Mouse (Mus musculus): ENCODE data around the gene Rpl23a. TPM values are rescaled to one million over a fixed set of nuclear protein-coding genes. Genes with fewer than 3 reads are reported as not detected.
"Not testable (repeated sequence)": the region's sequence is repeated elsewhere in the genome, so short reads cannot be mapped to it uniquely, and the experiment has no call there.

Gene Rpl23a
- polyA plus RNA-seq, 1 experiment from 2014 or later, result 743 TPM

GRCm38 (mm10) chr11:78202372-78202771 lies 19.0 kb upstream of the Rpl23a start:
- H3K27ac ChIP-seq (replicated peaks), result no peak overlapping the region
- H3K27me3 ChIP-seq, result no peaks in the 10 kb centered on the region
- no peak for ATAC-seq (ENCODE audit: low FRiP score, low read depth)
- WGBS, result 95% methylated on average over 3 of the region's 3 CpGs
- no peak overlapping the region for H3K9ac ChIP-seq
- peaks cover 24% of the 10 kb centered on the region for H3K36me3 ChIP-seq
- H3K4me3 ChIP-seq, result no peak overlapping the region
- no peaks in the 10 kb centered on the region for H3K4me1 ChIP-seq (replicated peaks)
- no peak overlapping the region for H3K4me2 ChIP-seq
- H3K9me3 ChIP-seq, result no peaks in the 10 kb centered on the region

- WGBS, result 62% methylated on average over 23 of the region's 23 CpGs
- no peaks in the 10 kb centered on the region for H3K9me3 ChIP-seq
- peaks cover 26% of the 10 kb centered on the region for H3K36me3 ChIP-seq
- H3K4me3 ChIP-seq, result peak overlapping the region; percentile 31
- peaks cover 12% of the 10 kb centered on the region for H3K4me1 ChIP-seq (replicated peaks)
- ATAC-seq (ENCODE audit: low FRiP score, low read depth), result no peak
- H3K27me3 ChIP-seq, result no peaks in the 10 kb centered on the region
- no peak overlapping the region for H3K9ac ChIP-seq
- no peak overlapping the region for H3K27ac ChIP-seq (replicated peaks)
- H3K4me2 ChIP-seq, result peak overlapping the region; percentile 49
Measured at GRCm38 (mm10) chr11:78195101-78195863, 11.9 kb upstream of the Rpl23a start.

- Histone ChIP-seq H3K36me3 (peaks cover 26% of the 10 kb centered on the region), H3K27ac (replicated peaks) (no peak overlapping the region), H3K27me3 (no peaks in the 10 kb centered on the region), H3K9ac (no peak overlapping the region), H3K4me3 (peak overlapping the region; percentile 31), H3K4me1 (replicated peaks) (peaks cover 19% of the 10 kb centered on the region), H3K9me3 (no peaks in the 10 kb centered on the region), H3K4me2 (peak overlapping the region; percentile 49)
- peak; percentile 53 for ATAC-seq (ENCODE audit: low FRiP score, low read depth)
- WGBS, result 3% methylated on average over 30 of the region's 30 CpGs
Measured at GRCm38 (mm10) chr11:78194411-78195100, 11.2 kb upstream of the Rpl23a start.

DNA sequence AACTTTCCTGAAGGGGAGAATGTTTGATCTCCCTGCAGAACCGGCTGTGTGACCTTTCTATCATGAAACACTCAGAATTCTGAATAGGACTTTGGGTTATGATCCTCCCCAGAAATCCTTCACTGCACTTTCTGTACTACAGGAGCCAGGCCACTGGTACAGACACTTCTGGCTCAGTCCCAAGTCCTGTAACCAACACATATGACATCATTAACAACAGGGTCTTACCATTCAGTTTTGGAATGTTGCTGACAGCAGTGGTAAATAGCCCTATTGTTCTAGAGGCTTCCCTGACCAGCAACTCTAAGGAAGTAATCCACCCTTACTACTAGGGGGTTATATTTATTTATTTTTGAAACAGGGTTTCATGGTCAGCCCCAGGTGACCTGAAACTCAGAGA lies 9.7 kb upstream of the Rpl23a start, which contains the start of gene Proca1:
TSS of gene Proca1 (plus strand) at position 280 of the 400 bp plus-strand sequence.
- H3K9me3 ChIP-seq, result no peaks in the 10 kb centered on the region
- H3K27ac ChIP-seq (replicated peaks), result no peak within 1 kb of the TSS
- 92% methylated on average over 1 of the region's 1 CpGs for whole genome bisulfite sequencing
- no peak for ATAC-seq (ENCODE audit: low FRiP score, low read depth)
- no peak within 1 kb of the TSS for H3K4me3 ChIP-seq
- H3K36me3 ChIP-seq, result peaks cover 26% of the 10 kb centered on the region
- H3K4me1 ChIP-seq (replicated peaks), result peaks cover 24% of the 10 kb centered on the region
- peak within 1 kb of the TSS; percentile 49 for H3K4me2 ChIP-seq
- H3K9ac ChIP-seq, result no peak within 1 kb of the TSS
- no peaks in the 10 kb centered on the region for H3K27me3 ChIP-seq

DNA sequence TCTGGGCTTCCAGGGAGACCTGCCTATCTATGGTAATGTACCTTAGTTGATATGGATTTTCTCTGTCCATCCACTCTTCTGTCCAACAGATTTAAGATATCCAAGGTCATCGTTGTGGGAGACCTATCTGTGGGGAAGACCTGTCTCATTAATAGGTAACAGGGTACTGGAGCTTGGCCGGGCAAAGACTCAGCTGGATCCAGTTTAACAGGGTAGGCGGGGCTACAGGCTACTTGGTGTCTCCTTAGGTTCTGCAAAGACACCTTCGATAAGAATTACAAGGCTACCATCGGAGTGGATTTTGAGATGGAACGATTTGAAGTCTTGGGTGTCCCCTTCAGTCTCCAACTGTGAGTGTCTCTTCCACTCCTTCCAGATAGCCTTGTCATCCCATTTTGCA lies 6.7 kb upstream of the Rpl23a start:
- H3K9ac ChIP-seq, result peak overlapping the region; percentile 72; the same call in 1 of the 2 replicates
- H3K36me3 ChIP-seq, result peaks cover 26% of the 10 kb centered on the region
- H3K9me3 ChIP-seq, result no peaks in the 10 kb centered on the region
- no peaks in the 10 kb centered on the region for H3K27me3 ChIP-seq
- peak overlapping the region; percentile 73 for H3K4me2 ChIP-seq
- 69% methylated on average over 6 of the region's 6 CpGs for WGBS
- peaks cover 31% of the 10 kb centered on the region for H3K4me1 ChIP-seq (replicated peaks)
- ATAC-seq (ENCODE audit: low FRiP score, low read depth), result no peak
- peak overlapping the region; percentile 66 for H3K4me3 ChIP-seq
- H3K27ac ChIP-seq (replicated peaks), result peak overlapping the region; percentile 88

DNA sequence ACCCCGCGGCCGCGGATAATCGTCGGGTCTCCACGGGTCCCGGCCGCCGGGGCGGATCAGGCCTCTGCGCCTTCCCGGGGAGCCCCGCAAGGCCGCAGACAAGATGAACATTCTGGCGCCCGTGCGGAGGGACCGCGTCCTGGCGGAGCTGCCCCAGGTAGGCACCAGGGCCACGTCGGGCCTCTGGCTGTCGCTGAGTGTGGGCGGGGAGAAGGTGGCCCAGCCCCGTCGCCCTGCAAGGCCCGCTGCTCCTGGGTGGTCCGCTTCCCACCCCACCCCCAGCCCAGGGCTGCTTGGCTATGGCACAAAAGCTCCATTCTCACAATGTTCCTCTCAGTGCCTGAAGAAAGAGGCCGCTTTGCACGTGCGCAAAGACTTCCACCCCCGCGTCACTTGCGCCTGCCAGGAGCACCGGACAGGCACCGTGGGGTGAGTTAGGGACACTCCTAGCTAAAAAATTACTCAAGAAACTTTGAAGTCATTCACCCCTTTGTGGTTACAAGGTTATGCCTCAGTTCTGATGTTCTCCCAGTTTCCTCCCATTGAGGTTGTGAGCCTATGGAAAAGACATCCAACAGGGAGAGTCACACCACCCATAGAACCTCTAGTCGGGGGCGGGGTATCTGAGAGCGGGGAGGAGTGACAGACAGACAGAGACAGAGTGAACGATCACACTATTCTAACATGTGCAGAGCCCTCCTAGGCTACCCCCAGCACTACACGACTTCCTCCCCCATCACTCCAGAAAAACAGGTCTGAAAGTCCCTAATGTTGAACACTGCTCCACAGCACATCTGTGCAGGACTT lies 6.1 kb upstream of the Rpl23a start:
- under 1% methylated on average over 42 of the region's 42 CpGs for WGBS
- Histone ChIP-seq H3K4me2 (peak overlapping the region; percentile 73), H3K4me1 (replicated peaks) (peaks cover 25% of the 10 kb centered on the region), H3K4me3 (peak overlapping the region; percentile 66), H3K36me3 (peaks cover 26% of the 10 kb centered on the region), H3K9ac (peak overlapping the region; percentile 72), H3K27me3 (no peaks in the 10 kb centered on the region), H3K27ac (replicated peaks) (peak overlapping the region; percentile 88), H3K9me3 (no peaks in the 10 kb centered on the region)
- peak; percentile 77 for ATAC-seq (ENCODE audit: low FRiP score, low read depth)

- Histone ChIP-seq H3K27ac (replicated peaks) (peak within 1 kb of the TSS; percentile 88), H3K27me3 (no peaks in the 10 kb centered on the region), H3K4me3 (peak within 1 kb of the TSS; percentile 66), H3K9me3 (no peaks in the 10 kb centered on the region), H3K9ac (peak within 1 kb of the TSS; percentile 72), H3K4me2 (peak within 1 kb of the TSS; percentile 73), H3K36me3 (peaks cover 24% of the 10 kb centered on the region), H3K4me1 (replicated peaks) (peaks cover 27% of the 10 kb centered on the region)
- under 1% methylated on average over 75 of the region's 80 CpGs for WGBS
- peak; percentile 78 for ATAC-seq (ENCODE audit: low FRiP score, low read depth)
Measured at GRCm38 (mm10) chr11:78188331-78189233, 5.2 kb upstream of the Rpl23a start, which contains the start of gene Rab34. Gene Rab34 (plus strand): TSS chr11:78188430.

GRCm38 (mm10) chr11:78184702-78185101 lies 1.3 kb upstream of the Rpl23a start:
- WGBS, result 97% methylated on average over 6 of the region's 6 CpGs
- H3K9me3 ChIP-seq; H3K27me3 ChIP-seq; ATAC-seq (ENCODE audit: low FRiP score, low read depth); H3K9ac ChIP-seq; H3K27ac ChIP-seq (replicated peaks); H3K4me3 ChIP-seq; H3K4me2 ChIP-seq: not testable (repeated sequence)
- peaks cover 24% of the 10 kb centered on the region for H3K36me3 ChIP-seq
- peaks cover 45% of the 10 kb centered on the region for H3K4me1 ChIP-seq (replicated peaks)

DNA sequence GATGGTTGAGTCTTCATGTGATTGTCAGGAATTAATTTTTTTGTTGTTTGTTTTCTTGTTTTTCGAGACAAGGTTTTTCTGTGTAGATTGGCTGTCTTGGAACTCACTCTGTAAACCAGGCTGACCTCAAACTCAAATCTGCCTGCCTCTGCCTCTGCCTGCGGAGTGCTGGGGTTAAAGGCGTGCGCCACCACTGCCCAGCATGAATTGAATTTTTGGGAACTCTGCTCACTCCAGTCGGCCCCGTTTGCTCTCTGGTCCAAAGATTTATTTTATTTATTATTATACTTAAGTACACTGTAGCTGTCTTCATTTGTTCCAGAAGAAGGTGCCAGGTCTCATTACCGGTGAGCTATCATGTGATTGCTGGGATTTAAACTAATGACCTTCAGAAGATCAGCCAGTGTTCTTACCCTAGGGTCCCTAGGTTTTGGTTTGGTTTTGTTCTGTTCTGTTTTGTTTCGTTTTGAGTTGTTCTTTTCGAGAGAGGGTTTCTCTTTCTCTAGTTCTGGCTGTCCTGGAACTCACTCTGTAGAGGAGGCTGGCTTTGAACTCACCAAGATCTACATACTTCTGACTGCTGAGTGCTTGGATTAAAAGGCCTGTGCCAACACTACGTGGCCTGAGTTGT lies 615 bp upstream of the Rpl23a start:
- H3K27me3 ChIP-seq, result no peaks in the 10 kb centered on the region
- H3K4me2 ChIP-seq, result peak overlapping the region; percentile 50
- H3K27ac ChIP-seq (replicated peaks), result peak overlapping the region; percentile 94
- WGBS, result 53% methylated on average over 10 of the region's 10 CpGs
- no peak for ATAC-seq (ENCODE audit: low FRiP score, low read depth)
- peak overlapping the region; percentile 59 for H3K4me3 ChIP-seq
- peaks cover 28% of the 10 kb centered on the region for H3K36me3 ChIP-seq
- peaks cover 47% of the 10 kb centered on the region for H3K4me1 ChIP-seq (replicated peaks)
- no peaks in the 10 kb centered on the region for H3K9me3 ChIP-seq
- H3K9ac ChIP-seq, result peak overlapping the region; percentile 32

GRCm38 (mm10) chr11:78182450-78182849 lies 934 bp downstream of the Rpl23a start:
- Histone ChIP-seq H3K27ac (replicated peaks) (peak overlapping the region; percentile 94), H3K4me2 (peak overlapping the region; percentile 70), H3K4me3 (peak overlapping the region; percentile 59), H3K27me3 (no peaks in the 10 kb centered on the region), H3K9me3 (no peaks in the 10 kb centered on the region), H3K9ac (peak overlapping the region; percentile 69), H3K36me3 (peaks cover 28% of the 10 kb centered on the region), H3K4me1 (replicated peaks) (peaks cover 54% of the 10 kb centered on the region)
- 13% methylated on average over 7 of the region's 7 CpGs for WGBS
- ATAC-seq (ENCODE audit: low FRiP score, low read depth), result no peak

Data from hindbrain, embryonic 15.5 days (tissue).